Mouse (Mus musculus) stomach, embryonic 16.5 days (tissue): ENCODE results near the gene Zxdb. TPM values are rescaled to one million over a fixed set of nuclear protein-coding genes. Genes with fewer than 3 reads are reported as not detected.

Experiments used
- ATAC-seq: fragments of 200-750 bp; cut with Nextera tagmentation; 2 replicates; pipeline ENCODE4 v1.8.0; 2017; ENCODE audit warnings: moderate number of reproducible peaks, moderate TSS enrichment; ENCODE audit not compliant: insufficient read depth, low FRiP score
- H3K27ac ChIP-seq: fragments of 300-500 bp; sonication (generic); 2 replicates; pipeline ENCODE4 v1.5.1; 2014; ENCODE audit warnings: low read length
- H3K27me3 ChIP-seq: fragments of 300-500 bp; sonication (generic); 2 replicates; pipeline ENCODE4 v1.6.1; 2014; ENCODE audit warnings: low read length, control low read depth, mixed read lengths; ENCODE audit not compliant: control insufficient read depth, insufficient read depth
- H3K36me3 ChIP-seq: fragments of 300-500 bp; sonication (generic); 2 replicates; pipeline ENCODE4 v1.6.1; 2014; ENCODE audit warnings: low read length; ENCODE audit not compliant: control insufficient read depth, insufficient read depth
- H3K4me1 ChIP-seq: fragments of 300-500 bp; sonication (generic); 2 replicates; pipeline ENCODE4 v1.6.1; 2014; ENCODE audit warnings: low read length, control low read depth, mixed read lengths; ENCODE audit not compliant: control insufficient read depth, insufficient read depth
- H3K4me2 ChIP-seq: fragments of 300-500 bp; sonication (generic); 2 replicates; pipeline ENCODE4 v1.6.1; 2014; ENCODE audit warnings: low read depth, low read length, mixed read lengths
- H3K4me3 ChIP-seq: fragments of 300-500 bp; sonication (generic); replicated peaks from 2 replicates; pipeline ENCODE4 v1.5.1; 2014; ENCODE audit warnings: mild to moderate bottlenecking, low read length
- H3K9ac ChIP-seq: fragments of 300-500 bp; sonication (generic); 2 replicates; pipeline ENCODE4 v1.6.1; 2014; ENCODE audit warnings: low read length
- H3K9me3 ChIP-seq: fragments of 300-500 bp; sonication (generic); replicated peaks from 2 replicates; pipeline ENCODE4 v1.6.1; 2016; ENCODE audit warnings: low read length, control low read depth; ENCODE audit not compliant: control insufficient read depth
- WGBS: fragments of 180-500 bp; shearing (Covaris S2); extraction: QIAGEN DNeasy Blood & Tissue Kit; methylation state at CpG from one replicate; pipeline ENCODE4 v1.1.7; 2014; 5-methylcytosine and 5-hydroxymethylcytosine counted together
- polyA plus RNA-seq: library from polyadenylated mRNA; unstranded; fragments of >200 nt; fragmentation: Nextera tagmentation; extraction: Ambion mirVana; gene quantifications from 2 replicates; pipeline ENCODE4 v1.2.1, GENCODE M21; 2015

Zxdb gene
- polyA plus RNA-seq, 1 experiment from 2014 or later: 1.1 TPM

DNA sequence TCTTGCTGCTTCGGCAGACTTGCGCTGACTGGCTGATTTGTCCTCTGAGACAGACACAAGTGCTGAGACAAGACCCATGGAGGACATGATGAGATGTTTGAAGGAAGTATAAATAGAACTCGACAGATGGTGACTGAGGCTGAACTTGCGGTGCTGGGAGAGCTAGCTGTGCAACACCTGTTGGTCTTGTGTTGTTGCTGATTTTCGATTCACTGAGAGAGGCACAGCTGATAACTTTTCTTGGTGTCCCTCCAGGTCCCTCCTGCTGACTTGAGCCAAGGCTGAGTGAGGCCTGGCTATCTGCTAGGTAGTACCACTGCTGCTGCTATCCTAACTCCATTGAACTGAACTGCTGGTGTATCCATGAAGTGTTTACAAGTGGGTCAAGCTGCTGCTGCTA is 29.4 kb downstream of the Zxdb start:
- no peaks in the 10 kb centered on the region for H3K9me3 ChIP-seq
- no peak overlapping the region for H3K9ac ChIP-seq
- no peaks in the 10 kb centered on the region for H3K27me3 ChIP-seq
- 75% methylated on average over 5 of the region's 5 CpGs for WGBS
- H3K27ac ChIP-seq: no peak overlapping the region
- ATAC-seq: no peak
- no peak overlapping the region for H3K4me2 ChIP-seq
- H3K36me3 ChIP-seq: no peaks in the 10 kb centered on the region
- no peaks in the 10 kb centered on the region for H3K4me1 ChIP-seq
- H3K4me3 ChIP-seq: no peak overlapping the region

DNA sequence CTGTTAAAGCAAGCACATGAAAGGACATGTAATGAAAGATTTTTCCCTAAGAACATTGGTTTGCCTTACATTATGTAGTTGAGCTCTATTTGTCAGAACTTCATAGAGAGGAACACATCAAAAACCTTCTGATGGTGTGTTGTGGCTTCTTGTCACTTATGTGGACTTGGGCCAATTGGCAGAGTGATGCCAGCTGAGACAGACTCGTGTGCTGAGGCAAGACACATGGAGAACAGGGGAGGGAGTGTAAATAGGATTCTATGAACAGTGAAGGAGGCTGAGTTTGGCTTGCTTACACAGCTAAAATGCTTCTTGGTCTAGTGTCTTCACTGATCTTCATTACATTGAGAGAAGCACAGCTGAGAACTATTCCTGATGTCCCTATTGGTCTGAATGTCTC is 35.6 kb downstream of the Zxdb start:
- no peak for ATAC-seq
- H3K4me1 ChIP-seq: no peaks in the 10 kb centered on the region
- WGBS: 33% methylated on average over 1 of the region's 1 CpGs
- H3K36me3 ChIP-seq: no peaks in the 10 kb centered on the region
- no peaks in the 10 kb centered on the region for H3K27me3 ChIP-seq
- H3K4me3 ChIP-seq: no peak overlapping the region
- H3K9me3 ChIP-seq: no peaks in the 10 kb centered on the region
- H3K4me2 ChIP-seq: no peak overlapping the region
- no peak overlapping the region for H3K27ac ChIP-seq
- no peak overlapping the region for H3K9ac ChIP-seq

DNA sequence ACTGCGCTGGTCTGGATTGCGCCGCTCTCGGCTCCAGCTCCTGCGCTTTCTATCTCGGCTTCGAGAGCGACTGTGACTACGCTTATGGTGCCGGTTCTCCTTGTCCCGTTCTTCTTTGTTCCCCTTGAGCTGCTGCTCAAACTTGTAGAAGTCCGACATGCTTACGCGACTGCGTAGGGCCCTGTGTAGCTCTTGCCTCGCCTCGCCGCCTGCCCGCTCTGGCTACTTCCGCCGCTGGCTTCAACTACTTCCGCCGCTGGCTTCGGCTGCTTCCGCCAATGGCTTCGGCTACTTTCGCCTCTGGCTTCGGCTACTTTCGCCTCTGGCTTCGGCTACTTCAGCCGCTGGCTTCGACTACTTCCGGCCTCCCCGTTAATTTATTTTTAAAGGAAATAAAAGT is 49.5 kb downstream of the Zxdb start:
- ATAC-seq: no peak
- H3K4me1 ChIP-seq: no peaks in the 10 kb centered on the region
- no peaks in the 10 kb centered on the region for H3K27me3 ChIP-seq
- no peaks in the 10 kb centered on the region; the same call in 1 of the 2 replicates for H3K9me3 ChIP-seq
- H3K36me3 ChIP-seq: no peaks in the 10 kb centered on the region
- no peak overlapping the region for H3K9ac ChIP-seq
- no peak overlapping the region for H3K27ac ChIP-seq
- no peak overlapping the region for H3K4me3 ChIP-seq
- H3K4me2 ChIP-seq: no peak overlapping the region
- WGBS: 95% methylated on average over 34 of the region's 34 CpGs

Other genes with a start within 250 kb of the Zxdb start
- 478 and 498 TPM in 2 replicates for gene Maged1, start 182.4 kb upstream of the Zxdb start, polyA plus RNA-seq
- 4.7 and 5.5 TPM in 2 replicates for gene Gspt2, start 88.5 kb upstream of the Zxdb start, polyA plus RNA-seq